Mouse (Mus musculus): ENCODE results near the gene Tmem37.

The Tmem37 gene

DNA sequence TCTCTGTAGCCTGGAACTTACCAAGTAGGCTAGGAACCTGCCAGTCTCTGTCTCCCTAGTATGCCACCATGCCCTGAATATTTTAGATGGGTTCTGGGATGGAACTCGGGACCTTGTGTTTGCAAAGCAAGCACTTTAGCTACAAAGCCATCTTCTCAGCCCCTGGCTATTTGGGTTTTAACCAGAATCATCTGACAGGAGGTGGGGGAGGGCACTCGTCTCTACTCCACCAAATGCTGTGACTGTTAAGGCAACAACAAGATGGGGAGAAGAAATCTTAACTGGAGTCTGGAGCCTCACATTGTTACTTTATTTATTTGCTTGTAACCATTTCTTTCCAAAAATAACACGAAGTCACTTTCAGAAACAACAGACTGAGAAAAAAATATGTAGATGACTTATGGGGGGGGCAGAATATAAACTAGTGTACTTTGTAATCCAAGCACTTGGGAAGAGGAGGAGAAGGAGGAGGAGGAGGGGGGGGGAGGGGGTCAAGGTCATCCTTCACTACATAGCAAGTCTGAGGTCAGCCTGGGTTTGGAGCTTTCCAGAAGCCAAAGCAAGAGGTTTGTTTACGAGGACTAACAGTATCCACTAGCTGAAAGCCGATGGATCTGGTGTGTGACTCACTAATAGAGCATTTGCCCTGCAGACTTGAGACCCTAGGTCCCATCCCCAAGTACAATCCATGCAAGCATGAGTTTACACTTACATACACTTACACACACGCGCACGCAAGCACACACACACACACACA lies 16.0 kb downstream of the Tmem37 start:
- CTCF ChIA-PET, result interaction anchor here (0.7 kb wide), 1 partner anchor 417 kb away, joined by 4 read pairs; no protein-coding TSS in a partner anchor

DNA sequence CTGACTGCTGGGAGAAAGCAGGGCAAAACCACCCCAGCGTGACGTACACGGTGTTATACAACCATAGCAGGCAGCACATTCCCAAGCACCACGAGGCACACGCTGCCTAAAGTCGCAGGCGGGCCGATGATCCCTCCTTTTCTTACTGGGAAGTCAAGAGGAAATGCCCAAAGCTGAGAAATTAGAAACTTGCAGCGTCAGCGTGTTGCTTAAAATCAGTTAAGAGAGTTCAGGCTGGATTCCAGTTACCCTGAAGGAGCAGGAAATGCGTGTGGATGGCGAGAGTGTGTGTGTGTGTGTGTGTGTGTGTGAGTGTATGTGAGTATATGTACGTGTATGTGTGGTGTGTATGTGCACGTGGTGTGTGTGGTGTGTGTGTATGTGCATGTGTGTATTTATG lies 16.8 kb downstream of the Tmem37 start:
- CTCF ChIA-PET, result no interaction called here

DNA sequence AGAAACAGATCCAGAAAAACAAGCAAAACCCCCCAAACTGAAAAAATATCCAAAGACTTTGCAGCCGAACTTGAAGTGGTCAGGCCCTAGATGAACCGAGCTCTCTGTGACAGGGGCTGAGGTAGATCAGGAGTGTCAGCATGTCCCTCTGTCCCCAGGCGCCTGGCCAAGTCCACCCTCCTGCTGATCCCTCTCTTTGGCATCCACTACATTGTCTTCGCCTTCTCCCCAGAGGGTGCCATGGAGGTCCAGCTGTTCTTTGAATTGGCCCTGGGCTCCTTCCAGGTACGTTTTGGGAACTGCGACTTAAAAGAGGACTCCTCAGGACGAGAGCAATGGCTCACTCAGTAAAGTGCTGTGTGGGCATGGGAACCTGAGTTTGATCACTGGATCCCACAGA lies 17.6 kb downstream of the Tmem37 start:
- CTCF ChIA-PET, result no interaction called here

DNA sequence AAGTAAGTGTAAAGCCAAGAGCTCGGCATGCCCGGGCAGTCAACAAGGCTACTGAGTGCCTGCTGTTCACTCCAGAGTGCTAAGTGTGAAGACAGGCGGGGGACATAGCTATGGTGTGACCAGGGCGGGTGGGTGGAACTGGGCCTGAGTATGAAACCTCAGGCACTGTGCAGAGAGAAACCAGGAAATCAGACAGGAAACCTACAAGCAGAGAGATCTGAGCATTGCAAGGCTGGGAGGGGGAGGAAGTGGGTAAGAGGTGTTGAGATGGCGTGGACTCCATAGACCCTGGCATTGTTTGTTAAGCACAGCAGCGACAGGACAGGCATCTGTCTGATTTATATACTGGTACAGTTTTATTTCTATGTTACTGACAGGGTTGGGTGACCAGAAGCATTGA lies 18.4 kb downstream of the Tmem37 start:
- CTCF ChIA-PET, result no interaction called here

DNA sequence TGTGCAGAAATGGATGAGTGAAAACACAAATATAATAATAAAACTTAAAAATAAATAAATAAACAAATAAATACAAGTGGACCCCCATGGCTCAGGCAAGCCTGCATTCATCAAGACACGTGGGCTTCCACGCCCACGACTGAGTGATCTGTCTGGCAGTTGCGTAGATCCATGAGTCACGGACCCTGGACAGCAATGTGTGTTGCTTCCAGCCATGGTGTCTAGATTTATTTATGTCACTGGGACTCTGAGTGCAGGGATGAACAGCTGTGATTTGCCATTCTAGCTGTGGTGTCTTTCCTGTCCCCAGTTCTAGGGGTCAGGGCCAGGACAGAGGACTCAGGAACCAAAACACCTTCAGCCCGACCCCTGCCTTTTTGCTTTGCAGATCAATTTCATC lies 18.9 kb downstream of the Tmem37 start:
- CTCF ChIA-PET, result no interaction called here

DNA sequence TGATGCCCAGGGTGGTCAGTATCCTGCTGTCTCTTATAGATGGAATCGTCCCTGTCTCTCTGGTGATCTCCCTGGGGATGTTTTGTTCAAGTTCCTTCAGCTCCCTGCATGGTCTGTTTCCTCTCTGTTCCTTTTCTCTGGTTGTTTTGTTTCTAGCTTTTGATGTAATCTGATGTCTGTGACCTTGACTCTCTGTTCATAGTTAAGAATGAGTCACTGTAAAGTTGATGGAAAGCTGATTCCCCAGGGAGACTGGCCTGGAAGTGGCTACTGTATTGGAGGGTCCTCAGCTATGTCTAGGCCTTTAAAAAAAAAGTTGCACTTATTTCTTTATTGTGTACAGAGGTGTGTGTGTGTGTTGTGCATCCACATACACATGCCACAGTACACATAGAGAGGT lies 22.8 kb downstream of the Tmem37 start:
- CTCF ChIA-PET, result no interaction called here

DNA sequence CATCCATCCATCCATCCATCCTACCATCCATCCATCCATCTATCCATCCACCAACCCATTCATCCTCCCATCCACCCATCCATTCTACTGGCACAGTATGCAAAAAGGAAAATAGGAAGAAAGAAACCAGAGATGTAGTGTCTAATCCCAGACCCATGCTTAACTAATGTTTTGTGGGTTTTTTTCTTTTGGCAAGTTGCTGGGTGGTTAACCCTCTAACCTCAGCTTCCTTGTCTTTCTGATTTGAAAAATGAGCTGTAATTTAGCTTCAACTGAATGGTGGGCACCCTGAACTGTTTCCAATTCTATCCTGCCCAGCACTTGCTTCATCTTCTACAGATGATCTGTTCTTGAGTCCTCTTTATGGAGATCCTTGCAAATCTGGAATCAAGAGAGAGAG lies 26.5 kb downstream of the Tmem37 start:
- CTCF ChIA-PET, result no interaction called here

DNA sequence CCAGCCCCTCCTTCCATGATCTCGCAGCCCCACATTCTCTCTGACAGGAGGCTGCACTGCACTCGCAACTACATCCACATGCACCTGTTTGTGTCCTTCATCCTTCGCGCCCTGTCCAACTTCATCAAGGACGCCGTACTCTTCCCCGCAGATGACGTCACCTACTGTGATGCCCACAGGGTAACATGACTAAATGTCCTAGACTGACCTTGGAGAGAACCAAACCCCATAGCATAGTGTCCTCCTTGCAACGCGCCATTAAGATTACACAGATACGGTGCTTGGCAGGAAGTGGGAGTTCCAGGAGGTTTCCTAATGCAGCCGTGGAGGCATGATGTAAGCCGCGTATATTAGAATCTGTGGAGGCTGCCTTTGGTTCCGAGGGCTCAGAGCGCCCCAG lies 29.3 kb downstream of the Tmem37 start:
- CTCF ChIA-PET, result no interaction called here

DNA sequence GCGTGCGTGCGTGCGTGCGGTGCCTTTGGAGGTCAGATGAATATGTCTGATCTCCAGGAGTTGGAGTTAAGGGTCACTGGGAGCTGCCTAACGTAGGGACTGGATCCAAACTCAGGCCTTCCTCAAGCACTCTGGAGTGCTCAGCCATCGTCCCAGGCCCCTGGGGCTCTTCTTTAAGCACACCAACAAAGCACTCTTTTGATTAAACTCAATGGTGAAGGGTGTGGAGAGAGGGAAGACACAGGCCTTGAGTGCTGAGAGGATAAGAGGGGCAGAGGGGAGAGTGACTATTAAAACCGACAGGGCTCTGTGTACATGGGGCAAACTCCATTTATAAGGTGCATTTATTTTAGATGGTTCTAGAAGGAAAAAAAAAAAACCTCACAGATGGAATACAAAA lies 31.5 kb downstream of the Tmem37 start:
- CTCF ChIA-PET, result no interaction called here

DNA sequence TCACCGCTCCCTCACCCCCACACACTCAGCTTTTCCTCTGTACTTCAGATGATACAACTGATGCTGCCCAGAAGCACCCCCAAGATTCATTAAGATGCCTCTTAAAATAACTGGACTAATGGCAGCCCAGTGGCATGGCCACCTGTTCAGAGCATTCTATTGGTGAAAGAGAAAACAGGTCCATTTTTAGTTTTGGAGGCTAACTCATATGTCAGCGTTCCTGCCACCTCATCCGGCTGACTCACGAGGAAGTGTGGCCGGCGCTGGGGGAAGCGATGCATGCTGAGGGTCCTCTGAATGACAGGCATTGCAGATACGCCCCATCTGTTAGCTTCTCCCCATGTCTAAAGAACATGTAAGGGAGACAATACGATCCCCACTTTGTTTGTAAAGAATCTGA lies 35.3 kb downstream of the Tmem37 start:
- CTCF ChIA-PET, result no interaction called here

DNA sequence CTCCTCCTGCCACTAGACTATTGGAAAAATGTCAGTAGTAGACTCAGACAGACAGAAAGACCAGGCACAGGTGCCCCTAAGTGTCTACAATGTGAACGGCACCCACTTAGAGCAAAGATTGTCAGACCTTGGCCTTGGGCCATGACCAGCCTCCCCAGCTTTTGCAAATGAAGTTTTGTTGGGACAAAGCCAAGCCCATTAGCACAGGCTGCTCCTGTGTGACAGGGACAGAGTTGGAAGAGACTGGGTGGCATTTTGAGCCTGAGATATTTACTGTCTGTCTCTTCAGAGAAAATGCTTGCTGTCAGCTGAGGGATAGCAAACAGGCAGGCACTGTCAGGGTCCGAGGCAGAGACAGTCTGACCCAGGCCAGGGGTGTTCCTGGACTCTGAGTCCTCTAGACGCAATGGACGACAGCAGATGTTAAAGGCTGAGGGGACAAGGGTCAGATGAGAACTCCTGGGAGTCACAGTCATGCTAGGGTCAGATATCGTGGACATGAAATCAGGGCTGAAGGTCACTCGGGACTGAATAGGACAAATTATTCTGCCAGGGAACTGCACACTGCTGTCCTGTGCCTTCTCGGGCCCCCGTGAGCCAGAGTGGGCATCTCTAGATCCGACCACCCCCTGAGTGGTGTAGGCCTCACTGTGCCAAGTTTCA lies 36.7 kb downstream of the Tmem37 start:
- CTCF ChIA-PET, result no interaction called here

DNA sequence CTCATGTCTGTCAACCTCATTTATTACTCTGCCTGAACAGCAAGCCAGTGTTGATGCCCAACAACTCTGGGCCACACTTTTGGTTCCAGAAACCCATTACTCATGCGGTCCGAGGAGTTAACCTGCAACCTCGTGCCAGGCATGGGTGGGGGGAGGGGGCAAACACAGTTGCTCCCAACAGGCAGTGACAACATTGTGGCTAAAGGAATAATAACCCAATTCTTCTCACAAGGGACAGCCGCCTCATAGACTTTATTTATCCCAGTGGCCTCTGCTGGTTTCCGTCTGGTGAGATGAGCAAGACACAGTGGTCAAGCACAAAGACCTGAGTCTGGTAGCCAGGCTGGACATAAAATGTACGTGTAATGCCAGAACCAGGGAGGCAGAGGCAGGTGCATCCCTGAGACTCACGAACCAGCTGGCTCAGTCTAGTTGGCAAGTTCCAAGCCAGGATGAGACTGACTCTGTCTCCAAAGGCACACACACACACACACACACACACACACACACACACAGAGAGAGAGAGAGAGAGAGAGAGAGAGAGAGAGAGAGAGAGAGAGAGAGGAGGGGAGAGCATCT lies 38.3 kb downstream of the Tmem37 start:
- CTCF ChIA-PET, result interaction anchor here (0.7 kb wide), 1 partner anchor 55 kb away, joined by 8 read pairs; no protein-coding TSS in a partner anchor

DNA sequence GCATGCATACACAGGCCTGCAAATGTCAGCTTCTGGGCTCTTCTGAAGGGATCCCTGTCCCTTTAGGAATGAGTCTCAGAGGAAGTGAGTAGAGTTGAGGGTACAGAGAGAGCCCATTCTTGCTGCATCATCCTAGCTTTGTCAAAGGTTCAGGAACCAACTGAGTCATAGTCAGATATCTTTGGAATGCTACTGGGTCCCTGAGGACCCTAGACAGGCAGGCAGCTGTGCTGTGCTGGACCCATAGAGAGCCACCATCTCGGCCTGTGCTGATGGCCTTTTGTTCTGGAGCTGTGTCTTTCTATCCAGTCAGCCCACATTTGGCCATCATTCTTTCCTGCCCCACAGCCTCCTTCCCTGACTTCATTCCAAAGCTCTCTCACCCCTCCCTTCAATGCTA lies 39.1 kb downstream of the Tmem37 start:
- CTCF ChIA-PET, result interaction anchor here (0.7 kb wide), 1 partner anchor 56 kb away, joined by 8 read pairs; no protein-coding TSS in a partner anchor

DNA sequence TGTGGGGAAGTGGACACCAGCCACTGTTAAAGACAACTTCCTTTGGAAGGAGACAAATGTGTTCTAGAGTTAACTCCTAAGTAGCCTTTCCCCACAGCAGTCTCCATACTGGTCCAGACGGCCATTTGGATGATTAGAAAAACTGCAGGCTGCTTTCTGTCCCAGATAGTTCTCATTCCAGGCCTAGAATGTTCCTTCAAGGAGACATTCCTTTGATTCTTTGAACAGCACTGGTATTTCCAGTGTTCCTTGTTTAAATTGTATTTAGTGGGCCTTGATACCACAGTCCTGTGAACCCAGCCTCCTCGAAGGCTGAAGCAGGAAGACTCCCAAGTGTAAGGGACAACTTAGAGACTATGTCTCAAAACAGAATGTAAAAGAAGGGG lies 40.4 kb downstream of the Tmem37 start:
- CTCF ChIA-PET, result no interaction called here

DNA sequence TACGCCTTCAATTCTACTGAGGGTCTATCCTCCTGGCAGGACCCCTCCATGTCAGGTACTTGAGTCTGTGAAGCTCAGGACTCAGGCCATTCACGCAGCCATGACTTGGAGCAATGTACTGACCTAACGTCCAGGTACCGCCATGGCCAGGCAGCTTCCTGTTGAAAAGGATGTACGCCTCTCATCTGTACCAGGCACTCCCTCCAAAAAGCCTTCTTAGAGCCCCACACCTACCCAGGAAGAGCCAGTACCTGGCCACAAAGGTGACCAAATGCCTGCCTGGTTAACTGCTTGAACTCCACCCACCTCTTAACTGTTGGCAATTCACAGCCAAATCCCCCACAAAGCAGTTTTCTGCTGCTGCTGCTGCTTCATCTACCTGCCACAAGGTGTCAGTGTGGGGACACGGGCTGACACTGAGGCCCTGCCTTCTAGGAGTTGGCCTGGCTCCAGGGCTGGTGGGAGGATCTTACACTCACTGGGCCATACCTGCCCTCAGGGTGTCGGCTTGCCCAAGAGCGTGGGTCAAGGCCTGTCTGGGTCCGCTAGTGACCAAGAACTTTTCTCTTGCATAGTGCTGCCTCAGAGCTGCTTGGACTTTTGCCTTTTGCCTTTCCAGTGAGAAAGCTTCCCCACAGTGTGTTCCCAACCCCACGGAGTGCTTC lies 40.9 kb downstream of the Tmem37 start:
- CTCF ChIA-PET, result no interaction called here

DNA sequence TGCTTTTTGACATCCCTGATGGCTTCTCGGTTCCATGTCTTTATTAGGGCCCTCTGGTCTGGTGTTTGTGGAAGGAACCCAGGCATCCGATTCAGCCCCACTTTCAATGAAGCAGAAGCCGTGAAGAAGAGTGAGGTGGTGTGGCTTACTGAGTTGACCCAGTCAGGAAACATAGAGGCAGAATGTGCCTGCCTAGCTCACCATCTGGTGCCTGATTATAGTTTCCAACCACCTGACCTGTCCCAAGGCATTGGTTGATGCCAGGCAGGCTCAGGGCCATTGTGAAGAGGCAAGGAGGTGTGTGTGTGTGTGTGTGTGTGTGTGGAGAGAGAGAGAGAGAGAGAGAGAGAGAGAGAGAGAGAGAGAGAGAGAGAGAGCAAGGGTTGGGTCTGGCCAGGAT lies 43.4 kb downstream of the Tmem37 start:
- CTCF ChIA-PET, result no interaction called here

DNA sequence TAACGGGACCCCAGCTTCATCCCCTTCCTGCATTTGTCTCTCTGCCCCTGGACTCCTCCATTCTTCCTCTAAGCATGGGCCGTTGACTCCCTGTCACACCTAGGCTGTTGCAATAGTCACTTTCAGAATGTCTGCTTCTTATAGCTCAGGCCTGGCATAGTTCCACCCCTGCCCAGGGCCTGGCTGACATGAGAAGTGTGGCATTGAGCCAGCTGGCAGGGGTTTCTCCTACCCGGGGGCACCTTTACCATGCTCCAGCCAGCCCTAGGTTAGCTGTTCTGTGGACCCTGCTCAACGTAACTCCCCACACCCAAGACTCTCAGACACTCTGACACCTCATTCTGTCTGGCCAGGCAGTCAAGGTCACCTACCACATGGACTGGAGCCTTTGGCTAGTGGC lies 46.2 kb downstream of the Tmem37 start:
- CTCF ChIA-PET, result no interaction called here

DNA sequence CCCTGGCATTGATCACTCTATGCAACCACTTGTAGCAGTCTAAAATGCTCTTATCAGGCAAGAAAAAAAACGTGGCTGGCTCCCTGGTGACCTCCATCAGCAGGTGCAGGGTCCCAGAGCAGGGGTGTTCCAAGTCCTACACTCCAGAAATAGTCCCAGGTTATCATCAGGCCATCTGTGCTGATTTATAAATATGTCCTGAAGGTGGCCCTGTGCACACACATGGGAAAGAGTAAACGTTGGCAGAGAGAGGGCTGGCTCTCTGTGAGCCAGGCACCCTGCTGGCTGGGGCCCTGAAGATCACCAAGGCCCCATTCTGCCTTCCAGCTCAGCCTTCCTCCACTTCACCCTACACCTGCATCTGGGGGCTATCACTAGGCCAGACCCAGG lies 48.8 kb downstream of the Tmem37 start:
- CTCF ChIA-PET, result interaction anchor here (0.5 kb wide), 1 partner anchor 562 kb away, joined by 3 read pairs; no protein-coding TSS in a partner anchor

DNA sequence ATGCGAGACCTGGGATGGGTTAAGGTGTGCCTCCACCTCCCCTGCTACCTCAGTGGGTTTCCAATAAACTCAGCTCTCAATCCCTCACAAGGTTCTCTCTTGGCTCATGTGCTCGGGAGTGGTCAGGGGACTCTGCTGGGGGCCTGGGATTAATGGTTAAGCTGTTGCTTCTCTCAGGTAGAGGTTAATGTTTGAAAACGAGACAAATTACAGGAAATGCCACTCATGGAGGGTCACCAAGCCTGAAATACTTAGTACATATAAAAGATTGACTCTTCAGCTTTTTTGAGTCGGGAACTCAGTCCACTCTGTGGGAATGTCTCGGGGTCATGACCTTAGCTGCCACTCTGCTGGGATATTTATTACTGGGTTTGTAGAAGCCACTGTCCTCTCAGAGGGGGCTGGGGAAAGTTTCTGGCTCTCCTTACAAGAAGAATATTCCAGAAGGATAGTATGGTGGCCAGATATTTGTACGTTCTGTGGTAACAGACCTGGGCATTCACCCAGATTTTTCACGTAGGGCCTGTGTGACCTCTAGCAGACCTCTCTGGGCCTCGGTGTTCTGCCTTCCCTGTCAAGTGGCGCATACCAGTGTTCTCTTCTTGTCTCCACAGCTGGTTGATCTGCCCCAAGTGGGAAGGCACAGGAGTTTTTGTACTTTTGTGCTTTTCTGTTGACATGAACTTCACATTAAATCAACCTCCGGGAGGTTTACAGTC lies 49.4 kb downstream of the Tmem37 start:
- CTCF ChIA-PET, result interaction anchor here (0.5 kb wide), 1 partner anchor 562 kb away, joined by 3 read pairs; no protein-coding TSS in a partner anchor

DNA sequence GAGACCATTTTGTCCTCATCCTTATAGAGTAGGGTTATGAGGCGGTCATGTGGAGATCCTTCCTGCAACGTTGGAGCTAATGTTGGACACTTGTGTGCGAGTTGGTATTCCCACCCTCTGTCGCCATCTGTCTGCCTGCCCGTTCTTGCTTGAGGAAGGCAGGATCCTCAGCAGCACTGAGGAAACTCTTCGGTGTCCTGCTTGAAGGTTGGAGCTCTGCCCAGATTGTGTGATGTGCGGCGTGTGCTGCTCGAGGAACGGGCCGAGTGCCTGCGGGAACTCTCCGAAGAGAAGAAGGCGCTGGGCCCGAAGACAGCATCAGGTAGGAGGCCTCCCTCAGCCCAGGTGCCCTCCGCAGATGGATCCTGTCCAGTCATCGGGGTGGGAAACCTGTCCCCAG lies 51.9 kb downstream of the Tmem37 start:
- CTCF ChIA-PET, result no interaction called here

DNA sequence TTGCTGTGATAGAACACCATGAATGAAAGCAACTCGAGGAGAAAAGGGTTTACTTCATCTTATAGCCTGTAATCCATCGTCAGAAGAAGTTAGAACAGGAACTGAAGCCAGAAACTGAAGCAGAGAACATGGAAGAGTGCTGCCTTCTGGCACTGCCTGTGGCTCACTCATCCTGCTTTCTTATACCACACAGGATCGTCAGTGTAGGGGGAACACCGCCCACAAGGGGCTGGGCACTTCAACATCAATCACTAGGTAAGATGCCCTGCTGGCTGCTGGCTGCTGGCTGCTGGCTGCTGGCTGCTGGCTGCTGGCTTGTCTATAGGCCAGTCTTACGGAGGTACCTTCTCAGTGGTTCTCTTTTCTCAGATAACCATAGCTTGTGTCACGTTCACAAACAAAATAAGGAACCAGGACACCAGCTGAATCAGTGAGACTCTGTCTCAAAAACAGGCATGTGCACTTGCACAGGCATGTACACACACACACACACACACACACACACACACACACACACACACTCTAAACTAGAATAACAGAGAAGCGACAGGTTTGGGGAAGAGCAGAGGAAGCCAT lies 53.5 kb downstream of the Tmem37 start:
- CTCF ChIA-PET, result no interaction called here

DNA sequence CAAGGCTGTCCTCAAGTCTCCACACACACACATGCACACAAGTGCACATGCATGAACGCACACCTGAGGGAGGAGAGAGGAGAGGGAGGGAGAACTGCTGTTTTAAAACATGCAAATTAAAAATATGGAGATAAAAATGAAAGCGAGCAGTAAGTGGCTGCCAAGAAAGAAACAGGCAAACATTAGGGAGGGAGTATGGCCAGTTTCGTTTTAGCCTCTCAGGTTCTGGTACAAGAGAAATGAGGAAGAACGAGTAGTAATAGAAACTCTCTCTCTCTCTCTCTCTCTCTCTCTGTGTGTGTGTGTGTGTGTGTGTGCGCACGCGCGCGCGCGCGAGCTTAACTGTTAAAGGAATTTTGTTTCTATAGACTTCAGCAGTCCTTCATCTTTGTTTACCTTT lies 54.4 kb downstream of the Tmem37 start:
- CTCF ChIA-PET, result interaction anchor here (0.5 kb wide), 1 partner anchor 238 kb away, joined by 5 read pairs; no protein-coding TSS in a partner anchor
